Mouse (Mus musculus): ENCODE results near the gene Ptprn2.
A peak's percentile ranks its signal among the peaks of the same experiment; 100 is the strongest.

GRCm38 (mm10) chr12:116646771-116647170, 161.3 kb downstream of the Ptprn2 start:
- TF ChIP-seq POLR2A (IDR thresholded peaks at IDR 0.05; ENCODE audit: low read depth, low read length) (no peak), CTCF (conservative IDR thresholded peaks at IDR 0.05 in 1 of 2, IDR thresholded peaks at IDR 0.05 in 1 of 2; ENCODE audit: low read depth in 2 of 2, low read length in 2 of 2) (peak in 1 of 2 experiments; percentile 39; a peak in 2 of 4 replicates), MAFK (IDR thresholded peaks at IDR 0.05; ENCODE audit: insufficient replicate concordance, low read length) (no peak), POLR2AphosphoS2 (IDR thresholded peaks at IDR 0.05; ENCODE audit: low read depth, low read length) (no peak), SMC3 (IDR thresholded peaks at IDR 0.05; ENCODE audit: low read depth, low read length) (peak; percentile 8; the same call in 1 of the 2 replicates), TCF12 (IDR thresholded peaks at IDR 0.05; ENCODE audit: low read depth, low read length) (no peak)
